Mouse (Mus musculus) ovary, adult 18-20 months (tissue): ENCODE results near the gene Ccdc102a.
"Not testable (repeated sequence)": the region's sequence is repeated elsewhere in the genome, so short reads cannot be mapped to it uniquely, and the experiment has no call there.

Experiments
- DNase-seq: peaks from one replicate; pipeline ENCODE4 v3.0.0; 2022; ENCODE audit warnings: low spot score, mixed read lengths

The Ccdc102a gene

DNA sequence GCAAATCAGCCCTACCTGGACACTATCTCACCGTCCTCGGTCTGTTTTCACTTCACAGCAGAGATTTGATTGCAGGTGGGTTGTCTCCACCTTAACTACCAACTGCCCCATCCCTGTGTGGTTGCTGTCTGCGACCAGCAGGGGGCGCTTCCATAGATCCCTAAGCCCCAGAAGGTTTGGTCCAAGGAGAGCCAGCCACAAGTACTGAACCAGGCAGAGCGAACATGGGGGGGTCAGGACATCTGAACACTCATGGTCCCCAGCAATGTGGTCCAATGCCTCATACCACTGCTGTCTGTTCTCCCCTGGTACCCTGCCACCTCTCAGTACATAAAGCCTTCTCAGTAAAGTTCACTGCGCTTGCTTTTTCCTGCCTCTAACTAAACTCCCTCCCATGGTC is 43.5 kb downstream of the Ccdc102a start:
- no peak for DNase-seq

DNA sequence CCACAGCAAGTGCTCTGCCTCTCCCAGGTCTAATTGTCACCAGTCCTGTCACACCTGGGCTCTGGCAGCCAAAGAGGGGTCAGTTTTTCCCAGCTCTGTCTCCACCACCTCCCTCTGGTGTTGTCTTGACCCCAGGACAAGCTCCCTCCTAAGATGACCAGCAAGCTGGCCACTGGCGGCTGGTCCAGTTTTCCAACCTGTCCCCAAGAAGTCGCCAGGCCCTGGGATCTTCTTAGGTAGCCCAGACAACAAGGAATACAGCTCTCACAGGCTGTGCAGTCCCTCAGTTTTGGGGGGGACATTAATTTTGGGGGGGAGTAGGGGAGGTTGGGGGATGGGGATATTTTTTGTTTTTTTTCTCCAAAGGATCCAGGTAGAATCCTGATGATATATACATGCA is 45.3 kb downstream of the Ccdc102a start:
- DNase-seq = no peak

DNA sequence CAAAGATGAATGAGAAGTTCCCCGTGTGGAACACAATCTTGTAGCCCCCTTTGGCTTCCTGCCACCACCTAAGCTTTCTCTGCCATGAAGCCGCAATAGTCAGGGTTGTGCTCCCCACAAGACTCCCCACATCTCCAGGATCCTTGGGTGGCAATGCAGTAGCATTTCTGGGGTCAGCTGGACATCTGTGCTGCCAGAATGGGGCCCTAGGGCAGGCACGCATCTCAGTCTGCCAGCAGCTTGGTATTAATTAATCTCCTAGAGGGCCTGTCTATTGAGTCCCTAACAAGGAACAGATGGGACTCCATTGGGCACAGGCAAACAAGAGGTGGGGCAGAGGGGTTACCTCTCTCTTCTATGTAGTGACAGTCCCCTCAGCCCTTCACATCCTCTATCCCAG is 45.7 kb downstream of the Ccdc102a start:
- no peak for DNase-seq

DNA sequence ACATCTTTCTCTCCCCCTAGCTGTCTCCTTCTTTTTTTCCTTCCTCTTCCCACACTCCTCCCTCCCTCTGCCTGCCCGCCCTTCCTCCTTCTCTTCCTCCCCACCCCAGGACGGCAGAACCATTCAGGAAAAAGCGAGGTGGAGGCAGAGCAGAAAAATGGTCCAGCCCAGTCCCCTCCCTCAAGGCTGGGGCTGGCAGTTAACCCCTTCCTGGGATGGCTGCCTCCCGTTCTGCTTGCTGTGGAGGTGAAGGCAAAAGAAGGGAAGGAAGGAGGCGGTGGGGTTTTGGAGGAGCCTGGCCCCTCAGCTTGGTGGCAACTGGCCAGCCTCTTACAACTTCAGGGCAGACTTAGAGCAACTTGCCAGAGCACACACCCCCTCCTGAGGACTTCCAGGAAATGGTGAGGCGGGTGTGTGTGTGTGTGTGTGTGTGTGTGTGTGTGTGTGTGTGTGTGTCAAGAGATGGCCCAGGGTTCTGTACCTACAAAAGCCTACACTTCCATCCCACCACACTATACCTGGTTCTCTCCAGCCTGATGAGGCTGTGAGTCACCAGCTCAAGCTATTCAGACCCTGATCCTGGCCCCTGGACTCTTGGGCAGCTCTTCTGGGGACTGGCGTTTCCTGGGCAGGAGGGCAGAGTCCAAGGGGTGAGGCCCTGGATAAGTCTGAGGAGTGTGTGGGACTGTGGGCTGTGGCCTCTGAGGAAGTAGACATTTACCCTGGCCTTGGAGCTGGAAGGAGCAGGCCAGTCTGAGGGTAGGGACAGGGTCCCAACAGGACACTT is 46.6 kb downstream of the Ccdc102a start:
- peak; percentile 45 for DNase-seq

DNA sequence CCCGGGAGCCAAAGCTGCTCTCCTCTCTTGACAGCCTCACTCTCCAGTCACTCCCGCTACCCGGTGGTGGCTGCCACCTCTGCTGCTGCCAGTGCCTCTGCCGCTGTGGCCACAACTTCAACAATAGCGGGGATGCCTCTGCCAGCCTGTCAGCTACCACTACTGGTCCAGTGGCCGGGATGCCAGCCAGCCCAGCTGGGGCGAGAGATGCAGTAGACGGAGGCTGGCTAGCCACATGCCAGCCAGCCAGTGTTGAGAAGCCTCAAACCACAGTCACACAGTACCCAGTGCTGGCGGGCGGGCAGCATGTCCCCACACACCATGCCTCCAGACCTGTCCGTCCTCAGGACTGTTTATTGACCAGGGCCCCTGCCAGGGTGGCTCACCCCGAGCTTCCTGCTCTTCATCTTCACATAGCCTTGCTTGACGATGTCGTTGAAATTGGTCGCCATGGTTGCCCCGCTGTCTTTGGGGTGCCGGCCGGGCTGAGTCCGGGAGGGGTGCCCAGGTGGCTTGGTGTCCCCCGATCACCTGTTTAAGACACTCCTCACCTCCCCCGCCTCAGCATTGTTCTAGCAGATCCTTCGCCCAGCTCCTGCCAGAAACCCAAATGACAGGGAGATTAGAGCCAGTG is 47.3 kb downstream of the Ccdc102a start:
- no peak for DNase-seq

DNA sequence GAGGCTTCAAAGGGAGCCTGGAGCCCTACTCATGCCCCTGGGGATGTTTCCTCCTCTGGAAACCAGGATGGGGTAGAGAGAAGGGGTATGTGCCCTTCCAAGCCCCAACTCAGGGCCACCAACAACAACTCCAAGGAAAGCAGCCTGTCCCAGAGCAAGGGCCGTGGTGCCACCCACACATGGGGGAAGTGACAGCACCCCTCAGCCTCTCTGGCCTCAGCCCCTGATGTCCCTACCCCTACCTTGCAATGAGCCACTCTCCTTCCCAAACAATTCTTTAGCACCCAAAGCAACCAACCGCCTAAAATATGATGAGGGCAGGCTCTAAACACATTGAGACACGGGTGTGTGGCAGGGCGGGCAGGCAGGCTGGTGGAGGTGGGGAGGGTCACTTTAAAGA is 47.9 kb downstream of the Ccdc102a start:
- DNase-seq = no peak

DNA sequence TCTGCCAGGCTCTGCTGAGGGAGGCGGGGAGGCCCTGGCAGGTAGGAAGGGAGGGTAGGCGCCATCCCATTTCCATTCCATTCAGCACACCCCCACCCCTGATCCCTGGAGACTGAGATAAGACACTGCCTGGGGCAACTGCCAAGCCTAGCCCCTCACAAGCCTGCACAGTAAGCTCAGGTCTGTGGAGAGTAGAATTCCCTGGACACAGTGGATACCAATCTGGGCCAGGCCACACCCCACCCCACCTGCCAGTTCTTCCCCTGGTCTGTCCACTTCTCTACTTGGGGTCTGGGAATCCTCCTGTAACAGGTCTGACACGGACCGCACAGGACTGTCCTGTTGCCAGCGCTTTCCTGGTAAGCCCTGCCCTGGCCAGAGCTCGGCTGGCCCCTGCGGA is 48.8 kb downstream of the Ccdc102a start:
- DNase-seq = no peak

DNA sequence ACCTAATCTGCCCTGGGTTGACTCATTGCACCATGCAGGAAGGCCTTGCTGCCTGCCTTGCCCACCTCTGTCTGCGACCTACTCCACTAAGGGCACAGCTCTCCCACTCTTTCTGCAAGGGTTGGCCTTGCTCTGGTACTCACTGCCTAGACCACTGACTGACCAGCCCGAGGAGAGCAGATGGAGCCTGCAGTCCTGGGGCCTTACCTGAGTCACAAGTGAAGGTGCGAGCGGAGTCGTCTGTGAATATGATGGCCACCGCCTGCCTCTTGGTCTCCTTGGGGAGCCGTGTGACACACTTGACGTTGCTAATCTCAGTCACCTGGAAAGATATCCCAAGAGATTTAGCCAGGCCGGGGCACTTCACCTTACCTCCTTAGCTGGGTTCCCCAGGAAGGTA is 51.0 kb downstream of the Ccdc102a start:
- DNase-seq = no peak

DNA sequence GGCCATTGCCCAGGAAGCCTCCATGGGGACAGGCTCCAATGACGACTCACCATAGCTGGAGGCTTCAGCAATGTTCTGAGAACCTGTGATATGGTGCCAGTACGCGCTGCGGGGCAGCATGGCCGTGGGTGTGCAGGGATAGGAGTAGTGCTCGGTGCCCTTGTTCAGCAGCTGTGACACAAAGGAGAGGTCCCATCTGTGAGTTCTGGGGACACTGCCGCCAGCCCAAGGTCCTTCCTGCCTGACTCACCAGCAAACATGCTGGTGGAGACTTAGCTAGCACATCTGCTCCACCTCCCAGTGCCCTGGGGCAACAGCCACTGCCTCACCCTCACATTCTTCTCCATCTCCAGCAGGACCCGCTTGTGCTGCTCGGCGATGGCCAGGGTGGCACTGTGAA is 52.6 kb downstream of the Ccdc102a start:
- no peak for DNase-seq

DNA sequence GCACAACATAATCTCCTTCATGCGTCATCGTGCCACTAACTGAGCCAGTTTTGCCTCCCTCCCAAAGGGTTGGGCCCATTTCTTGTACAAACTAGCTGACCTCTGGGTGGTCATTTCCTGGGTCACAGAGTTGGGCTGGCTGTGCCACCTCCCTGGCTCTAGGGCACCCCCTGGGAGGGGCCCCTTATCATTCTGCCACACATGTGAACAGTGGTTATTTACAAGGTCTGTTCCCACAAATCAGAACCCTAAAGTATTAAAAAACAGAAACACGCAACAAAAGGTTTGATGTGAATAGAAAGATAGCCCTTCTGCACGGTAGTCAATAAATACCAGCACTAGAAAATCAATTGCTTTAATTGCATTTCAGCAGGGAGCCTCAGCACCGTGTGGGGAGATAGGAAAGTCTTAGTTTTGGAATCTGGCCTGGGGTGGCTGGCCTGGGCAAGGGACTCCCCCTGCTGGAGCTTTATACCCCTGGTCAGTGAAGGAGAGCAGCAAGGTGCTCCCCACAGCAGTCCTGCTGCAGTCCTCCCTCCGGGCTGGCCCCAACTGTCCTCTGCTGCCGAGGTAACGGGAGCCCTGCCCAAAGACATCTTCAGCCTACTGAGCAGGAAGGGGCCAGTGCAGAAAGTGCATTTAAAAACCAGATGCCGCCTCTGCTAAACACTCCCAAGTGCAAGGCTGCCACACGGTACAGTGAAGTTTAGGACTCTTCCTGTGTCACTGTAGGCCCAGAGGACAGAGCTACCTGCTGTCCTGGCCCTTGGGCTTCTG is 53.8 kb downstream of the Ccdc102a start:
- no peak for DNase-seq

DNA sequence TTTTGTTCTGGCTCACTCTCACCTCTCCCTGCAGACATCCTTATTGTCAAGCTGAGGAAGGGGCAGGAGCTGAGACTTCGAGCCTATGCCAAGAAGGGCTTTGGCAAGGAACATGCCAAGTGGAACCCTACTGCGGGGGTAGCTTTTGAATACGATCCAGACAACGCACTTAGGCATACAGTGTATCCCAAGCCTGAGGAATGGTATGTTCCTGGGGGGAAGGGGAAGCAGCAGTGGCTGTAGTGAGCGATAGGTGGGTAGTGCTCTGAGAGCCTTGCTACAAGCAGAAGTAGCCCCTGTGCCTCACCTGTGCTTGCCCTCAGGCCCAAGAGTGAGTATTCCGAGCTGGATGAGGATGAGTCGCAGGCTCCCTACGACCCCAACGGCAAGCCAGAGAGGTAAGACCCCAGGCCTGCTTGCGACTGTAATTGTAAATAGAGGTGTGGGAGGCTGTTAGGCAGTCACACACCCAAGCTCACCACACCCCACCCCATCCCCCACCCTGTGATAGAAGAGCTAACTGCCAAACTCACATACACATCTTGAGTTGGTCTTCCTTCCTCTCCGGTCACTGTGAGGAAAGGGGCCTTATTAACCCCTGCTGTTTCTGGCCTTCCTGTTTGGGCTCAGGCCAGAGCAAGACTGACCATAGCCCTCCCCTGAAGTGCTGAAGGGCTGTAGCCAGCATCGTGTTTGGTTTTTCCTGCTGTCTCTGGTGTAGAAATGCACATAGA is 55.2 kb downstream of the Ccdc102a start:
- no peak for DNase-seq

DNA sequence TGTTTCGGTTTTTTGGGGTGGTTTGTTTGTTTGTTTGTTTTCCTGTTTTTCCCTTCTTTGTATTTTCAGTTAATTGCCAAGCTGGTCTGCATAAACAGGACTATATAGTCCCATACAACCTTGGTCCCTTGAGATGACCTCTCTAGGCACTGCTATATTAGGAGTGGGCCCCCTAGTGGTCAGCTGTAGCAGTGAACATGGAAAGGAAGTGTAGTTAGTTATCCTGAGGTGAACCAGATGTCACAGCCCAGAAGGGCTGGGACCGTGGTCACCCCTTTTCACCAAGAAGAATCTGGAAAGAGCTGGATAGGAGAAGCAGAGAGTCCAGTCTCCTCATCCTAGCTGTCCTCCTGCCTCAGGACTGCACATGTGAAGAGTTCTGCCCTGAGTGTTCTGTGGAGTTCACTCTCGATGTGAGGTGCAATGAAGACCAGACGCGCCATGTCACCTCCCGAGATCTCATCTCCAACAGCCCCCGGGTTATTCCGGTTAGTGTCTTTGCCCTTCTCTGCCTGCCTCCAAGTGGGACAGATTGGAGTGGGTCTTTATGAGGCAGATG is 56.5 kb downstream of the Ccdc102a start:
- no peak for DNase-seq

DNA sequence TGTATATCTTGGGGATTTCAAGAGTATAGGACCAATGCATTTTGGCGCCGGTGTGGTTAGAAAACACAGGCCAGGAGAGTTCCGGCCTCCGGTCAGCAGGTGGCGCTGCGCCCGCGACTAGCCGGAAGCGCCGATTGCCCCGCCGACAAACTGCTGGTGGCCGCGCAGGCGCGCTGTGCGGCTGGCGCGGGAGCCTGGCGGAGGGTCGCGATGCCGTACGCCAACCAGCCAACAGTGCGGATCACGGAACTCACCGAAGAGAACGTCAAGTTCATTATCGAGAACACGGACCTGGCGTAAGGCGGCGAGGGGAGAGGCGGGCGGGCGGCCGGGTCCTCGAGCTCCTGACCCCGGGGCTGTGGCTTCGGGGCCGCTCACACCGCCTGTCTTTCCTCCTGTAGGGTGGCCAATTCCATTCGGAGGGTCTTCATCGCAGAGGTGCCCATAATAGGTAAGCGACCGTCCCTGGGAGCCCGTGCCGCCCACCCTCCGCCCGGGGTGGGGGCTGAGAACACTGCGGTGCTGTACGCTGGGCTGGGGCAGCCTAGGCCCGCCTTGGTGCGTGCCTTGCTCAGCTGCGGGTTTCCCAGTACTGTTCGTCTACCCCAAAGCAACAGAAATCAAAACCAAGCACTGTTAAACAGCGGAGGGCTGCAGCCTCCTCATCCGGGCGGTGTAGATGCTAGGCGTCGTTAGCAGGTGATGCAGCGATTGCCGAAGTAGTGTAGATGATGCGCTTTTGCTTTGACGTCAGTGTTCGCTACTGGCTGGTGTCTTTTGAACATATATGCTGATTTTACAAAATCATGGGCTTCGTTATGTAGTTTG is 60.3 kb downstream of the Ccdc102a start, which contains the start of gene Polr2c:
Gene Polr2c (plus strand): TSS at position 105 of the 828 bp plus-strand sequence.
- DNase-seq = peak; percentile 74

DNA sequence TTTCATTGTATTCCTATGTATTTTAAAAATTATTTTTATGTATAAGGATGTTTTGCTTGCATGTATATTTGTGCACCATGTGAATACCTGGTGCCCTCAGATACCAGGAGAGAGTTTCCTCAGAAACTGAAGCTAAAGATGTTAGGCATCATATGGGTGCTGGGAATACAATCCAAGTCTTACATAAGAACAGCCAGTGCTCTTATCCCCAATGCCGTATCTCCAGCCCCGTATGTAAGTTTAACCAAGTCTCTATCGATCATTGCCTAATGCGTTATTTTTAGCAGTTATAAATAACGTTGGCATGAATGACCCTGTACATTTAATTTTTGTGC is 60.9 kb downstream of the Ccdc102a start:
- no peak for DNase-seq

DNA sequence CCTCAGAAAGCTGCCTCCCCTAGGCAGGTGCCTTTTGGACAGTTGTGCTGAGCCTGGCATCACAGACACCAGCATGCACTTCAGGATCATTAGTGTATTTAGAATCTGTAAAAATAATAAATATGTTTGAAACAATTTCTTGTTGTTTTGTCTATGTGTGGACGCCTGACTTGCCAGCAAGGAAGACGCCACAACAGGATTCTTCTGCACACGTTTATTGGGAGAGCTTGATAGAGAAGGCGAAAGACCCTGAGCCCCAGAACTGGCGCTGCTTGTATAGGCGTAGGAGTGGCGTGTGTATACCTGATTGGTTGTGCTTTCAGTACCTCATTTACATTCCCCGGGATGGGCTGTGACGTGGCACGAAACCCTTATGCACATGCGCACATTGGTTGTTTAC is 63.1 kb downstream of the Ccdc102a start:
- not testable (repeated sequence) for DNase-seq
